Mouse (Mus musculus) heart, adult 2 months (tissue): Measurements from ENCODE around the gene Skint9.

Experiments
- CTCF ChIP-seq: fragments of 200-600 bp; IDR thresholded peaks from 2 replicates; pipeline ENCODE4 v1.8.1; 2022; ENCODE audit warnings: antibody characterized with exemption, mild to moderate bottlenecking, moderate library complexity
- POLR2A ChIP-seq: fragments of 200-500 bp; IDR thresholded peaks from 2 replicates; pipeline ENCODE4 v1.6.1; 2011; ENCODE audit warnings: mild to moderate bottlenecking, low read depth, low read length, control low read depth; ENCODE audit not compliant: insufficient read depth

DNA sequence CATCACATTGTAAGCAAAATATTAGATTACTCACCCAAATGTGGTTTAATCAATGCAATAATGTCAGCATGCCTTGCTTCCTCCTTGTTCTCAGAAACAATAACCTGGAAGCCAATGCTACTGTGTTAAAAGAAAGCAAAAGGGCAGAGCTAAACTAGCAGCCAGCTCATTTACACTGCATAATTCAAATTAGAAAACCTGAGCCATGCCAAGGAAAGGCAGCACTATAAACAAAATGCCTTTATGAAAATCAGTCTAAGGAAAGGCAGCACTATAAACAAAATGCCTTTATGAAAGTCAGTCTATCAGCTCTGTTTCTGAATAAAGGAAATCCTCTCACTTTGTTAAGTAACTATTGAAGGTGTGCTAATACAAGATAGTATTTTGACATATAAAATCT lies at the start of gene Skint9:
- TF ChIP-seq CTCF (no peak), POLR2A (no peak)
